Mouse (Mus musculus): ENCODE results near the gene Iffo2.
"Not testable (repeated sequence)": the region's sequence is repeated elsewhere in the genome, so short reads cannot be mapped to it uniquely, and the experiment has no call there.

Iffo2 gene

GRCm38 (mm10) chr4:139530248-139530647 lies at the start of gene Iffo2:
TSS of gene Iffo2 (plus strand) at chr4:139530548.
- DNase-seq, result not testable (repeated sequence)

- DNase-seq, result peak in 1 of 2 experiments; percentile 50
Observed at GRCm38 (mm10) chr4:139481400-139481799, 48.9 kb upstream of the Iffo2 start.

GRCm38 (mm10) chr4:139483461-139484105 lies 46.8 kb upstream of the Iffo2 start:
- peak in 1 of 2 experiments; percentile 18 for DNase-seq

GRCm38 (mm10) chr4:139484496-139484895 lies 45.9 kb upstream of the Iffo2 start:
- DNase-seq, result no peak

GRCm38 (mm10) chr4:139487085-139487484 lies 43.3 kb upstream of the Iffo2 start:
- no peak for DNase-seq

GRCm38 (mm10) chr4:139488325-139488724 lies 42.0 kb upstream of the Iffo2 start:
- DNase-seq, result peak in 1 of 2 experiments; percentile 7

GRCm38 (mm10) chr4:139489946-139490345 lies 40.4 kb upstream of the Iffo2 start:
- DNase-seq, result peak; percentile 78 to 81

GRCm38 (mm10) chr4:139490413-139491055 lies 39.8 kb upstream of the Iffo2 start:
- DNase-seq, result peak in 1 of 2 experiments; percentile 47

- peak in 1 of 2 experiments; percentile 14 for DNase-seq
Observed at GRCm38 (mm10) chr4:139491541-139492170, 38.7 kb upstream of the Iffo2 start.

GRCm38 (mm10) chr4:139492258-139492833 lies 38.0 kb upstream of the Iffo2 start:
- peak in 1 of 2 experiments; percentile 19 for DNase-seq

GRCm38 (mm10) chr4:139493227-139494025 lies 36.9 kb upstream of the Iffo2 start:
- DNase-seq, result peak; percentile 77 to 86

GRCm38 (mm10) chr4:139500814-139501213 lies 29.5 kb upstream of the Iffo2 start:
- DNase-seq, result peak; percentile 57 to 69

- DNase-seq, result peak in 1 of 2 experiments; percentile 11
Observed at GRCm38 (mm10) chr4:139501702-139502101, 28.6 kb upstream of the Iffo2 start.

GRCm38 (mm10) chr4:139503919-139504318 lies 26.4 kb upstream of the Iffo2 start:
- no peak for DNase-seq

GRCm38 (mm10) chr4:139505716-139506115 lies 24.6 kb upstream of the Iffo2 start:
- no peak for DNase-seq

GRCm38 (mm10) chr4:139506727-139507126 lies 23.6 kb upstream of the Iffo2 start:
- no peak for DNase-seq

- no peak for DNase-seq
Observed at GRCm38 (mm10) chr4:139509069-139509468, 21.3 kb upstream of the Iffo2 start.

- no peak for DNase-seq
Observed at GRCm38 (mm10) chr4:139511557-139511956, 18.8 kb upstream of the Iffo2 start.

GRCm38 (mm10) chr4:139512985-139513384 lies 17.4 kb upstream of the Iffo2 start:
- no peak for DNase-seq

- no peak for DNase-seq
Observed at GRCm38 (mm10) chr4:139519221-139519620, 11.1 kb upstream of the Iffo2 start.

GRCm38 (mm10) chr4:139521926-139522325 lies 8.4 kb upstream of the Iffo2 start:
- DNase-seq, result no peak

- peak in 1 of 2 experiments; percentile 47 for DNase-seq
Observed at GRCm38 (mm10) chr4:139526475-139526874, 3.9 kb upstream of the Iffo2 start.

- DNase-seq, result no peak
Observed at GRCm38 (mm10) chr4:139532081-139532480, 1.7 kb downstream of the Iffo2 start.
